Mouse (Mus musculus) hindbrain, embryonic 13.5 days (tissue): ENCODE measurements around the gene Cnnm2. TPM values are rescaled to one million over a fixed set of nuclear protein-coding genes. Genes with fewer than 3 reads are reported as not detected.

Source experiments
- ATAC-seq: fragments of 200-750 bp; cut with Nextera tagmentation; 2 replicates; pipeline ENCODE4 v1.8.0; 2017; ENCODE audit warnings: moderate TSS enrichment; ENCODE audit not compliant: low FRiP score
- H3K27ac ChIP-seq: fragments of 300-500 bp; sonication (generic); 2 replicates; pipeline ENCODE4 v1.5.1; 2015; ENCODE audit warnings: inconsistent platforms, mild to moderate bottlenecking, moderate library complexity
- H3K27me3 ChIP-seq: fragments of 300-500 bp; sonication (generic); 2 replicates; pipeline ENCODE4 v1.6.1; 2015; ENCODE audit warnings: mild to moderate bottlenecking, inconsistent platforms
- H3K36me3 ChIP-seq: fragments of 300-500 bp; sonication (generic); 2 replicates; pipeline ENCODE4 v1.6.1; 2015; ENCODE audit warnings: mild to moderate bottlenecking, inconsistent platforms
- H3K4me1 ChIP-seq: fragments of 300-500 bp; sonication (generic); replicated peaks from 2 replicates; pipeline ENCODE4 v1.6.1; 2015; ENCODE audit warnings: inconsistent platforms
- H3K4me2 ChIP-seq: fragments of 300-500 bp; sonication (generic); 2 replicates; pipeline ENCODE4 v1.6.1; 2015; ENCODE audit warnings: inconsistent platforms, mild to moderate bottlenecking, moderate library complexity
- H3K4me3 ChIP-seq: fragments of 300-500 bp; sonication (generic); 2 replicates; pipeline ENCODE4 v1.5.1; 2015; ENCODE audit warnings: mild to moderate bottlenecking, inconsistent platforms
- H3K9ac ChIP-seq: fragments of 300-500 bp; sonication (generic); 2 replicates; pipeline ENCODE4 v1.6.1; 2015; ENCODE audit warnings: mild to moderate bottlenecking, inconsistent platforms
- H3K9me3 ChIP-seq: fragments of 300-500 bp; sonication (generic); 2 replicates; pipeline ENCODE4 v1.6.1; 2016; ENCODE audit warnings: inconsistent platforms
- WGBS: fragments of 180-500 bp; shearing (Covaris S2); methylation state at CpG from one replicate; pipeline ENCODE4 v1.1.7; 2015; 5-methylcytosine and 5-hydroxymethylcytosine counted together
- polyA plus RNA-seq: library from polyadenylated mRNA; unstranded; fragments of >200 nt; fragmentation: Nextera tagmentation; extraction: Ambion mirVana; gene quantifications from 2 replicates; pipeline ENCODE4 v1.2.1, GENCODE M21; 2015

Gene Cnnm2
- polyA plus RNA-seq, 1 experiment from 2014 or later: 5.8 TPM

DNA sequence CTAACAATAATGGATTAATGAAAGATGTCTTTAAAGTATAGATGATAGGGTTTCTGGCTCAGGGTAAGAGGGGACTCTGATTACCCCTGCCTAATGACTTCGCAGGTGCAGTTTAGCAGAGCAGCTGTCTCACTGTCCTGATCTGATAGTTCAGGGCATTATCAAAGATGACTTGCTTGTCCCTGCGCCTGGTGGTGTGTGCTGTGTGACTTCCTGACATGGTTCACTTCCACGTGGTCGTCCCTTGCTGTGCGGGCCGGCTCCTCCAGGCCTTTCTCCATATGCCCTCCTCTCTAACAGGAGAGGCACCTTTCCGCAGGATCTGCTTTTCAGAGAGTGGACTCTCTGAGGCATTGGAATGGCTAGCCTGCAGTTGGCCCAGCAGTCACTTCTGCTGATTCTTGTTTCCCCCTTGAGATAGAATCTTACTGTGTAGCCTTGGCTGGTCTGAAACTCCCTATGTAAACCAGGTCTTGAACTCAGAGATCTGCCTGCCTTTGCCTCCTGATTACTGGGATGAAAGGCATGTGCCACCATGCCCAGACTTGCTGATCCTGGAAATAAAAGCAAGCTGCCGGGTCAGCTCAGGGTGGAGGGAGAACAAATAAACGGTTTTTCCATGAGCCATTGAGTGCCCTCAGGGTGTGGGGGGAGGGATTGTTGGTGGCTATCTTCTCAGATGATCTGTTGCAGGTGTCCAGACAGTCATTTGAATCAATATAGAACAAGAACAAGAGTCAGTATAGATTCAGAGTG, 44.7 kb downstream of the Cnnm2 start:
- 81% methylated on average over 9 of the region's 9 CpGs for WGBS
- no peak for ATAC-seq
- no peaks in the 10 kb centered on the region for H3K36me3 ChIP-seq

DNA sequence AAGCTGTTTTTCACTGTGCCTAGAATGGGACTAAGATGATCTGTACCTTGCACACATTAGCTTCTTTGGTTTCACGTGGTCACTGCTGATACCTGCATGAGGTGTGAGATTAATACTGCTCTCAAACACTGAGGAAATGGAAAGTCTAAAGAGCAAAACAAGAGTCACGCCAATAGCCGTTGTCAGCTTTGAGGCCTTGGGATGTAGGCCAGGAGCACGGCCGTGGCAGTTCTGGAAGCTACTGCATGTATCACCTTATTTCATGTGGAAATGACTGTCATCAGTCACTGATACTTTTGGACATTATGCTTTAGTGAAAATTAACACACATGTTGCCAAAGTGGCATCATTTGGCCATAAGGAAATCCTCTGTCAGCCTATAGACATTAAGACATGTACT, 46.9 kb downstream of the Cnnm2 start:
- no peaks in the 10 kb centered on the region for H3K9me3 ChIP-seq
- peaks cover 4% of the 10 kb centered on the region; the same call in 1 of the 2 replicates for H3K4me1 ChIP-seq
- no peak for ATAC-seq
- no peak overlapping the region for H3K4me2 ChIP-seq
- no peak overlapping the region for H3K9ac ChIP-seq
- WGBS: 97% methylated on average over 5 of the region's 5 CpGs
- H3K4me3 ChIP-seq: no peak overlapping the region
- no peaks in the 10 kb centered on the region for H3K36me3 ChIP-seq
- no peak overlapping the region for H3K27ac ChIP-seq
- no peaks in the 10 kb centered on the region for H3K27me3 ChIP-seq

More for the DNA sequence above, 44.7 kb downstream of the Cnnm2 start:
- Histone ChIP-seq H3K27me3 (no peaks in the 10 kb centered on the region), H3K27ac (no peak overlapping the region), H3K9ac (no peak overlapping the region), H3K4me3 (no peak overlapping the region), H3K4me1 (peaks cover 4% of the 10 kb centered on the region; the same call in 1 of the 2 replicates), H3K4me2 (no peak overlapping the region), H3K9me3 (no peaks in the 10 kb centered on the region)

DNA sequence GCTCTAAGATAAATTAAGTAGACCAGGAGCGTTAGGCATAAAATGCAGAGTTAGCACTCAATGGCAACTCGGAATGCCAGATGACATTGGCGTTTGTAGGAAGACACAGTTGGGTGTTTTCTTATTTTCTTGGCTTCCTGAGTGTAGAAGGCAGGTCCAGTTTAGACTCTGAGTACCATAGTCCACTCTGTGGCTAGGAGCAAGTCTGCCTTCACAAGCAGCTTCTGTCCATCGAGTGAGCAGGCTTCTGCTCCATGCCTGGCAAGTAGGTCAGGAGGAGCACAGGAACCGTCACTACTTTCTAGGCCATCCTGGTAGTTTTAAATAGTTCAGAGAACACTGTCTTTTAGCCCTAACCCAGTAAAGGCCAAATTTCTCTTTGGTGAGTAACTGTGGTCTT, 47.6 kb downstream of the Cnnm2 start:
- H3K27ac ChIP-seq: no peak overlapping the region
- ATAC-seq: no peak
- H3K9ac ChIP-seq: no peak overlapping the region
- no peaks in the 10 kb centered on the region for H3K9me3 ChIP-seq
- no peak overlapping the region for H3K4me2 ChIP-seq
- H3K27me3 ChIP-seq: no peaks in the 10 kb centered on the region
- no peaks in the 10 kb centered on the region for H3K36me3 ChIP-seq
- H3K4me3 ChIP-seq: no peak overlapping the region
- 0 out of 2 replicates have a peak, but pooled peaks cover 4% of the 10 kb centered on the region for H3K4me1 ChIP-seq
- WGBS: 90% methylated on average over 5 of the region's 5 CpGs

DNA sequence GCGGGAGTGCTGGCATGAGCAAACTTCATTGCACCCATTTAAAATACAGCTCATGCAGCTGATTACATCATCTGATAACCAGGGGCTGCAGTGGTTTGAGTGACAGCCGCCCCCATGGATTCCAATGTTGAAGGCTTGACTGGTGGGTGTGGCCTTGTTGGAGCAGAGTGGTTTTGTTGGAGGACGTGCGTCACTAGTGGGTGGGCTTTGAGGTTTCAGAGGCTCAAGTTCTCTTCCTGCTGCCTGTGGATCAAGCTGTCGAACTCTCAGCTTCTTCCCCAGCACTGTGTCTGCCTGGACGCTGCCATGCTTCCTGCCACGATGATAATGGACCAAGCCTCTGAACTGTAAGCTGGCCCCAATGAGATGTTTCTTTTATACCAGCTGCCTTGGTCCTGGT, 57.9 kb downstream of the Cnnm2 start:
- no peaks in the 10 kb centered on the region for H3K9me3 ChIP-seq
- H3K27ac ChIP-seq: no peak overlapping the region
- H3K4me3 ChIP-seq: no peak overlapping the region
- 66% methylated on average over 7 of the region's 7 CpGs for WGBS
- no peak for ATAC-seq
- no peaks in the 10 kb centered on the region for H3K27me3 ChIP-seq
- H3K4me1 ChIP-seq: peaks cover 7% of the 10 kb centered on the region; the same call in 1 of the 2 replicates
- H3K4me2 ChIP-seq: no peak overlapping the region
- H3K9ac ChIP-seq: no peak overlapping the region
- H3K36me3 ChIP-seq: no peaks in the 10 kb centered on the region

DNA sequence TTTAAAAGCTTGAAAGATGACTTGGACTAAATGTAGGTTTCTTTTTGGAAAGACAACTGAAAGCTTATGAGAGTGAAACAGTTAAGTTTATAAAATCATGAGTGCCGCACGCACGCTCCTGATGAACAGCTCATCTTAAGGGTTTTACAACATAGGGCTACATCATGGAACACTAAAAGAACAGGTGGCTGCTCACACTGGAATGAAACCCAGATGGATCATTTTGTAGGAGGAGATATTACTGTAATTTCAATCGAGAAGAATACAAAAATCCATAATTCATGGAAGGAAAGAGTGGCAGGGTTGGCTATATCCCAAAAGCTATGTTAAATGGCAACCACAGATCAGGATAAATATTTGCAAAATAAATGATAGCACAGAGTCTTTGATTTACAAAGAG, 61.1 kb downstream of the Cnnm2 start:
- Histone ChIP-seq H3K4me2 (no peak overlapping the region), H3K9me3 (no peaks in the 10 kb centered on the region), H3K9ac (no peak overlapping the region), H3K4me3 (no peak overlapping the region), H3K4me1 (peaks cover 7% of the 10 kb centered on the region; the same call in 1 of the 2 replicates), H3K27me3 (no peaks in the 10 kb centered on the region), H3K36me3 (no peaks in the 10 kb centered on the region), H3K27ac (no peak overlapping the region)
- WGBS: 97% methylated on average over 4 of the region's 4 CpGs
- ATAC-seq: no peak

DNA sequence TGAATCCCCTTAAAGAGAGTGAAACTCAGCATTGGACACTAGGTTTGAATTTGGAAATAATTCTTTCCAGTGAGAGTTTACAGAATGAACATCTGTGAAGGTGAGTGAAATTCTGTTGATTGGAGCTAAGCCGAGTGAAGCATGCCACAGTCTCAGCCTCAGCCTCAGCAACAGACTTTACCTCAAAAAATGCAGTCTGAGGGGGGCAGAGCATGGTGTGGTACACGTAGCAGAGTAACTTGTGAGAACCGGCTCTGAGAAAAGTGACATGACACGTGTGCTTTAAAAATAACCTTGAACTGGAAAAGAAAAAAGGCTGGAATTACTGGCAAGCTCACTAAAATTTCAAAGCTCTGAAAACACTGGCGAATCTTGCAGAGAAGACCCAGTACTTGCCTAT, 62.4 kb downstream of the Cnnm2 start:
- Histone ChIP-seq H3K36me3 (no peaks in the 10 kb centered on the region), H3K9ac (no peak overlapping the region), H3K4me2 (no peak overlapping the region), H3K9me3 (no peaks in the 10 kb centered on the region), H3K4me1 (peaks cover 3% of the 10 kb centered on the region), H3K4me3 (no peak overlapping the region), H3K27ac (no peak overlapping the region), H3K27me3 (no peaks in the 10 kb centered on the region)
- 84% methylated on average over 5 of the region's 5 CpGs for WGBS
- no peak for ATAC-seq

DNA sequence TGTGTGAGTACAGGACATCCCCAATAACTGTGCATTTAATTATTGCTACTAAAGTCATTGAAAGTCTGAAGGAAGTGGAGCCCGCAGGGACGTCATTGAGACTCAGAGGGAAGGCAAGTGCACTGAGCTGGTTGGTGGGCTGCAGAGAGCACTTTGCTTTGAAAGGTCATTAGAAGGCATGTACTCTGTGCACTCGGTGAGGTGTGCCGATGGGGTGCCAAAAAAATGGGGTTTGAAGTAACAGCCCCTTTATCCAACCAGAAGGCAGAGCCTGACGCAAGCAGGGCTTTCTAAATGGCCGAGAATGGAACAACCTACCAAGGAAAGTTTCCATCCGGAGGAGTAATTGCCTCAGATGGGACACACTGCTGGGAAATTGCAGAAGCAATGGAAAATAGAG, 63.5 kb downstream of the Cnnm2 start:
- peaks cover 9% of the 10 kb centered on the region for H3K4me1 ChIP-seq

DNA sequence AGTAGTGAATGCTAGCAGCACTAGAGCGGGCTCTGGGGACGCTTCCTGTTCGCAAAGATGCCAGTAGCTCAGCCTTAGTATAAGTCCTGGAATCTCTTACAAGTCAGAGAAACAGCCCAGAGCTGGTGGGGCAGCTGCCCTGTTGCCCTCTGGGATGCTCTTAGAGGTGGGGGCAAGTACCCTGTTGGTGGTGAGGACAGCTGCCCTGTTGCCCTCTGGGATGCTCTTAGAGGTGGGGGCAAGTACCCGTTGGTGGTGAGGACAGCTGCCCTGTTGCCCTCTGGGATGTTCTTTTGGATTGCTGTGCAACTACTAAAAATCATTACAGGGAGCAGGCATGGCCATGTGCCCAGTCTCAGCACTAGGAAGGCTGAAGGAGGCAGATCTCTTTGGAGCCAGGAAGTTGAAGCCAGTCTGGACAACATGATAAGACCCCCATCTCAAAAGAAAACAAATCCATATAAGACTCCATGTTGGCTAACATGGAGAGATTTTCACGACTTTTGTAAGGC, 66.3 kb downstream of the Cnnm2 start:
- no peaks in the 10 kb centered on the region for H3K27me3 ChIP-seq
- no peak overlapping the region for H3K9ac ChIP-seq
- no peak overlapping the region for H3K4me3 ChIP-seq
- no peaks in the 10 kb centered on the region for H3K36me3 ChIP-seq
- no peak overlapping the region for H3K4me2 ChIP-seq
- no peak overlapping the region for H3K27ac ChIP-seq
- ATAC-seq: no peak
- peaks cover 9% of the 10 kb centered on the region for H3K4me1 ChIP-seq
- no peaks in the 10 kb centered on the region for H3K9me3 ChIP-seq
- WGBS: 88% methylated on average over 5 of the region's 5 CpGs

More for the DNA sequence above, 63.5 kb downstream of the Cnnm2 start:
- no peak overlapping the region for H3K27ac ChIP-seq
- H3K9ac ChIP-seq: no peak overlapping the region
- H3K4me2 ChIP-seq: no peak overlapping the region
- H3K27me3 ChIP-seq: no peaks in the 10 kb centered on the region
- no peaks in the 10 kb centered on the region for H3K36me3 ChIP-seq
- no peak for ATAC-seq
- H3K9me3 ChIP-seq: no peaks in the 10 kb centered on the region
- 82% methylated on average over 7 of the region's 7 CpGs for WGBS
- no peak overlapping the region for H3K4me3 ChIP-seq

DNA sequence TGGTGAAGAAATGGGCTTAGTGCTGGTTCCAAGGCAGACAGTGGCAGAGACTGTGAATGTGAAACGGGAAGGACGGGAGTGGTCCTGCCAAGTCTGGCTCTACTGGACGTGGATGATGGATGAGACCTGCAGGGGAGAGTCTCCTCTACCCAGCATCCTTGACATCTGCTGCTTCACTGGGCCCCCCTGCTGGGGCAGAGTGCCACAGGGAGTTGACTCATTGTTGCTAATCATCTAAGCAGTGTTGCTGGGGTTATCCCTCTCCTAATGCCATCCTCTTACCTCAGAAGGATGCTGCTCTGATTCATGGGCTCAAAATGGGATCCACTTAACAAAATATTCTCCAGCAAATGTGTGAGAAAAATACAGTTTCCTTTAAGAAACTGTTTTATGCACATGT, 67.6 kb downstream of the Cnnm2 start:
- H3K36me3 ChIP-seq: no peaks in the 10 kb centered on the region
- H3K4me1 ChIP-seq: peaks cover 9% of the 10 kb centered on the region
- H3K4me2 ChIP-seq: no peak overlapping the region
- no peaks in the 10 kb centered on the region for H3K27me3 ChIP-seq
- no peak overlapping the region for H3K4me3 ChIP-seq
- no peak overlapping the region for H3K27ac ChIP-seq
- WGBS: 20% methylated on average over 3 of the region's 3 CpGs
- ATAC-seq: no peak
- no peaks in the 10 kb centered on the region for H3K9me3 ChIP-seq
- H3K9ac ChIP-seq: no peak overlapping the region

DNA sequence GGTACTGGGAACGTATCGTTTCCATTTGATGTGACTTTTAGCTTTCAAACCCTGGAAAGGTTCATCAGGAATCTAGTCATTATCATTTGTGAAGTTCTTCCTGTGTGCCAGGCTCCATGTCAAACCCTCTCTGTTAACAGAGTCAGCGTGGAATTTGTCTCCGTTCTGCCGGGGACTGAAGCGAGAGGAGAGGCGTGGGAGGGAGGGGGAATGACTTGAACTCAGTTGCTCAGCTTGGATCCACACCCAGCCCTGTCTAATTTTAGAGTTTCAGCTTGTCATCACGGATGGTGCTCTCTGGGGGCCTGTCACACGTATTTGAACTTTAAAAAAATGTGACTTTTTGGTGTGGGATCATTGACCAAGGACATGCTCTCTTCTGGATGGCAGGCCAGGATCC, 70.0 kb downstream of the Cnnm2 start:
- Histone ChIP-seq H3K4me2 (no peak overlapping the region), H3K9me3 (no peaks in the 10 kb centered on the region), H3K27me3 (no peaks in the 10 kb centered on the region), H3K9ac (no peak overlapping the region), H3K4me3 (no peak overlapping the region), H3K27ac (no peak overlapping the region), H3K36me3 (no peaks in the 10 kb centered on the region), H3K4me1 (peaks cover 9% of the 10 kb centered on the region)
- ATAC-seq: no peak
- 80% methylated on average over 9 of the region's 9 CpGs for WGBS

DNA sequence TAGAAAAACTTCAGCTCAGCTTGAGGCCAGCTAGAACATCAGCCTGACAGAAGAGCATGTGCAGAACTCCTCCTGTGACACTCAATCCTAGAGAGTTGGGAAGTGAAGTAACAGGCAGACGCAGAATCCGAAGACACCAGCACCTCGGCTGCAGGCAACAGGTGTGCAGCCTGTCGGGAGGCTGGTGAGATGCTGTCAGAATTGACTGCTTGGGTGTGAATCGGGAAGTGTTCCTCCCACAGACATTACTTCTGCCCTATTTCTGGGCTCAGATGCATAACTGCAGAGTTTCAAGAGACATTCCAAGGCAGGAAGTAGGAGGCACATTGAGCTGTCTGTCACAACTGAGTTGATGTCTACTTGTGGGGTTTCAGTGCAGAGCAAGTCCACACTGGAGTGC, 72.9 kb downstream of the Cnnm2 start:
- no peaks in the 10 kb centered on the region for H3K36me3 ChIP-seq
- WGBS: 90% methylated on average over 5 of the region's 5 CpGs
- no peak for ATAC-seq
- no peak overlapping the region for H3K4me3 ChIP-seq
- 0 out of 2 replicates have a peak, but pooled peaks cover under 1% of the 10 kb centered on the region for H3K4me1 ChIP-seq
- no peak overlapping the region for H3K4me2 ChIP-seq
- H3K27me3 ChIP-seq: no peaks in the 10 kb centered on the region
- no peak overlapping the region for H3K9ac ChIP-seq
- no peaks in the 10 kb centered on the region for H3K9me3 ChIP-seq
- no peak overlapping the region; the same call in 1 of the 2 replicates for H3K27ac ChIP-seq

DNA sequence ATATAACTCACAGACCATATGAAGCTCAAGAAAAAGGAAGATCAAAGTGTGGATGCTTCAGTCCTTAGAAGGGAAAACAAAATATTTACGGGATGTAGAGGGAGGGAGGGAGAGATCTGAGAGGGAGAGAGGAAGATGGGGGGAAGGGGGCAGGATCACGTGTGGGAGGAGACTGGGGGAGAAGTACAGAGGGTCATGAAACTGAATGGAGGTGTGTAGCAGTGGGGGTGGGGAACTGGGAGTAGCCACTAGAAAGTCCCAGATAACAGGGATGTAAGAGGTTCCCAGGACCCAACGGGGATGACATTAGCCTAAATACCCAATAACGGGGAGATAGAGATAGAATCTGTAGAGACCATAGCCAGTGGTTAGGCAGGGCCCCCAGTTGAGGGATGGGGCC, 73.9 kb downstream of the Cnnm2 start:
- H3K4me2 ChIP-seq: no peak overlapping the region
- no peak overlapping the region for H3K4me3 ChIP-seq
- H3K9me3 ChIP-seq: no peaks in the 10 kb centered on the region
- H3K4me1 ChIP-seq: no peaks in the 10 kb centered on the region
- 80% methylated on average over 4 of the region's 4 CpGs for WGBS
- H3K36me3 ChIP-seq: no peaks in the 10 kb centered on the region
- H3K27me3 ChIP-seq: no peaks in the 10 kb centered on the region
- no peak overlapping the region for H3K9ac ChIP-seq
- H3K27ac ChIP-seq: no peak overlapping the region
- no peak for ATAC-seq

DNA sequence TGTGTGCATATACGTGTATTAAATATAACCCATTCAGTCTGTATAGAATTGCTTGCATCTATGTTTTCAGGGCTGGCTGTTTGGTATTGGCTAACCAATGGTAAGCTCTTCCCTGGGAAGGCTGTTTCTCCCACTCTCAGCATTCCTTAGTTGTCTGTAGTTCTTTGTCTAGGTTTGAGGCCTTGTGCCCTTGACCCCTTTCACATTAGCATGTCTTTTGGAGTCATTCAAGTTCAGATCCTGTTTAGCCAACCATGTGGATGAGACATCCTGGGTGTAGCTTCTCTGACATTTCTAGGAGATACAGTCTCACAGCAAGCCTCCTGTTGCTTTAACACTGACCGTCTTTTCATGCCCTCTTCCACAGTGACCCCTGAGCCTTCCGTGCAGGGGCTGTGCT, 74.7 kb downstream of the Cnnm2 start:
- Histone ChIP-seq H3K27me3 (no peaks in the 10 kb centered on the region), H3K4me3 (no peak overlapping the region), H3K9ac (no peak overlapping the region), H3K36me3 (no peaks in the 10 kb centered on the region), H3K4me2 (no peak overlapping the region), H3K4me1 (no peaks in the 10 kb centered on the region), H3K27ac (no peak overlapping the region), H3K9me3 (no peaks in the 10 kb centered on the region)
- WGBS: 50% methylated on average over 3 of the region's 3 CpGs
- ATAC-seq: no peak
